Mouse (Mus musculus) E14TG2a.4 (cell line): ENCODE data around the gene Angel1.

ENCODE experiments used
- H3K27me3 ChIP-seq: 2 replicates; pipeline ENCODE4 v1.6.1; 2014; ENCODE audit warnings: low read length, control low read depth; ENCODE audit not compliant: insufficient read depth
- H3K36me3 ChIP-seq: 2 replicates; pipeline ENCODE4 v1.6.1; 2014; ENCODE audit warnings: low read length, control low read depth; ENCODE audit not compliant: insufficient read depth
- H3K4me1 ChIP-seq: replicated peaks from 2 replicates; pipeline ENCODE4 v1.6.1; 2014; ENCODE audit warnings: low read depth, low read length, control low read depth
- H3K4me3 ChIP-seq: replicated peaks from 2 replicates; pipeline ENCODE4 v1.5.1; 2014; ENCODE audit warnings: mild to moderate bottlenecking, low read length
- H3K9me3 ChIP-seq: 2 replicates; pipeline ENCODE4 v1.6.1; 2014; ENCODE audit warnings: low read length, control low read depth
- CTCF ChIP-seq: conservative IDR thresholded peaks from 2 replicates; pipeline ENCODE4 v1.5.1; 2014; ENCODE audit warnings: low read length
- NANOG ChIP-seq: IDR thresholded peaks from 2 replicates; pipeline ENCODE4 v1.6.1; 2014; ENCODE audit warnings: borderline replicate concordance, low read length, mixed read lengths
- POU5F1 ChIP-seq: IDR thresholded peaks from 2 replicates; pipeline ENCODE4 v1.6.1; 2014; ENCODE audit warnings: low read length, borderline replicate concordance

Gene Angel1

DNA sequence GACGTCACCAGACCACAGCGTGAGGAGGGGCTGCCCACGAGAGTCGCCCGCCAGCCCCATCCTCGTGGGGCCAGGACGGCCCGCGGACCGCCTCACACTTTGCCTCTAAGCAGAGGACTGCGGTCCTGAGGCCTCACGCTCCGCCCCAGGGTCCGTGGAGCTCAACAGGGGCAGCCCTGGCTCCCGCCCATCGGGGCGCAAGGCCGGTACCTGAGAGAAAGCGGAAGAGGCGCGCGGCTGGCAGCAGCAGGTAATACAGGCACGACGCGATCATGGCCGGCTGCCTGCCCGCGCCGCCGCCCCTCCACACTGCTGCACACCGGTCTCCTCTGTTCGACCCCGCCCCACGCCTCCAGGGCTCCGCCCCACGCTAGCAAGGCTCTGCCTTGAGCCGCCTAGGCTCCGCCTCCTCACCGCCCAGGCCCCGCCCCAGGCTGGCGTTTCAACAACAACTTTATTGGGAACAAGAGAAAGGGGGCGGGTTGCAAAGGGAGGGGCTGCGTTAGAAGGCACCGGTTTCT, at the start of gene Angel1:
Gene Angel1, minus strand, starts transcription at position 341 of the 521 bp plus-strand sequence.
- peaks cover 19% of the 10 kb centered on the region for H3K4me1 ChIP-seq
- no peak for TF ChIP-seq CTCF
- TF ChIP-seq NANOG = no peak
- no peak for TF ChIP-seq POU5F1
- H3K9me3 ChIP-seq = no peaks in the 10 kb centered on the region
- peak within 1 kb of the TSS; percentile 95 for H3K4me3 ChIP-seq
- peaks cover 23% of the 10 kb centered on the region for H3K36me3 ChIP-seq
- H3K27me3 ChIP-seq = no peaks in the 10 kb centered on the region

DNA sequence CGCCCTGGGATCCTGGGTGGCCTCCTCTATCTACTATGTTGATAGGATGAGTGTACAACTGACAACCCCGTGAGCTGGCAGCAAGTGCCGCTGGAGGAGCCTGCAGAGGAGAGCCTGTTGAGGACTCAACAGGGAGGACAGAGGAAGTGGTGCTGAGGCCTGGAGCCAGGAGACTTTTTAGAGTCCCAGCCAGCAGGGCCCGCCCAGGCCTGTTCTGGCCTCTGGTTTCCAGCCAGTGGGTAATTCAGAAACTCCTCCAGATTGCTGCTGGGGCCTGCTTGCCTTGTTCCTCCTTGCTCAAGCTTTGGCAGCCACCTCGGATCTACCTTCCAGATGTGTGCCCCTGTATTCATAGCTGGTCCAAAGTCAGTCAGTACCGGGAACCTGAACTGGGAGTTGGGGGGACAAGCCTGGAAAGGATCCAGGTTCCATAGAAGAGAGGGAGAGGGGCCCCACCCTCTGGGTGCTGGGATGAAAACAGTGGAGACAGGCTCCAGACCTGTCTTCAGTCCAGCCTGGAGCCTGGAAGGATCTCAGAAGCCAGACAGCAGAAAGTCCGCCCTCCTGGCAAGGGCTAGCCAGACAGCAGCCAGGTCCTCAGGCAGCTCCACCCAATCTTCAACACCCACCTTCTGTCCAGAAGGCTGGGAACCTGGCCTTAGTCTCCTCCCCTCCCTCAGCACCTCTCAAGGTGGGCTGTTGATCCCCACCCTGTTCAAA, 49.5 kb upstream of the Angel1 start:
- H3K4me3 ChIP-seq = peak overlapping the region; percentile 20; the same call in 1 of the 2 replicates
- TF ChIP-seq CTCF = no peak
- no peak for TF ChIP-seq NANOG
- no peak for TF ChIP-seq POU5F1
- peaks cover 7% of the 10 kb centered on the region for H3K9me3 ChIP-seq
- peaks cover 54% of the 10 kb centered on the region for H3K4me1 ChIP-seq
- no peaks in the 10 kb centered on the region for H3K36me3 ChIP-seq
- H3K27me3 ChIP-seq = no peaks in the 10 kb centered on the region

DNA sequence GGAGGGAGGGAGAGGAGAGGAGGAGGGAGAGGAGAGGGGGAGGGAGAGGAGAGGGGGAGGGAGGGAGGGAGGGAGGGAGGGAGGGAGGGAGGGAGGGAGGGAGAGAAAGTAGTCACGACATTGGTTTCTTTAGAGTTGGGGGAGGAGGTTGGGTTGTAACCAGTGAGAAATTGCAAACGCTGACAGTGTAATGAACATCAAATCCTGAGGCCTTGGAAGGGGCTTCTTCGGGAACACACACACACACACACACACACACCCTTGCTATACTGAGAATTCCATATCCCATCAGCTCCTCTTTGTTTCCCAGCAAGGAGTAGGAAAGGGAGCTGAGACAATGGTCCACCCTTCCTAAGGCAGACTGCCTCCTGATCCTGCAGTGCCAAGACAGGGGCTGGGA, 46.3 kb upstream of the Angel1 start:
- Histone ChIP-seq H3K4me1 (peaks cover 67% of the 10 kb centered on the region), H3K9me3 (peaks cover 7% of the 10 kb centered on the region), H3K36me3 (no peaks in the 10 kb centered on the region), H3K4me3 (no peak overlapping the region), H3K27me3 (no peaks in the 10 kb centered on the region)
- TF ChIP-seq CTCF (no peak), NANOG (no peak)

DNA sequence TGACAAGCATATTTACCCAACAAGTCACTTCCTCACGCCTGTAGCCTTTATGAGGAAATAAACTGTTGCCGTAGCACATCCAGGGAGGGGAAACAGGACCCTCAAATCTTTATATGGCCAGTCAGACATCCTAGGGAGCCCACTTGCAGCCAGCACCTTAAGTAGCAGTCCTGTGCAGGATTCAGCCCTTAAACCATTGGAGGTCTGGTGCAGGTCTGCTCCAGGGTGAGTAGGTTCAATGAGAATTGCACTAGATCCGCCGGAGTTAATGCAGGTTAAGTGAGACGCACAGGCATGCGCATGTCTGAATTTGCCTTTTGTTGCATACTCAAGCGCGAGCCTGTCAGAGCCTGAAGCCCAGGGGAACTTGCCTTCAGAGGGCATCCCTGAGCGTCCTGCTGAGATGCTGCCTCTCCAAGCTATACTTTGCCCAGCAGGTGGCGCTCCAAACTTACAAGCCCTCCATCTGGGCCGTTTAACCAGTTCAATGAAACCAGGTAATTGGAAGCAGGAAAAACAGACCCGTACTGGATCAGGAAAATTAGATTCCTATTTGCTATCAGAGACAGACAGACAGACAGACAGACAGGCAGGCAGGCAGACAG, 45.7 kb upstream of the Angel1 start:
- Histone ChIP-seq H3K4me1 (peaks cover 73% of the 10 kb centered on the region), H3K36me3 (no peaks in the 10 kb centered on the region), H3K4me3 (peak overlapping the region; percentile 43), H3K9me3 (peaks cover 7% of the 10 kb centered on the region), H3K27me3 (no peaks in the 10 kb centered on the region)
- TF ChIP-seq NANOG (no peak), POU5F1 (no peak), CTCF (peak; percentile 83)

DNA sequence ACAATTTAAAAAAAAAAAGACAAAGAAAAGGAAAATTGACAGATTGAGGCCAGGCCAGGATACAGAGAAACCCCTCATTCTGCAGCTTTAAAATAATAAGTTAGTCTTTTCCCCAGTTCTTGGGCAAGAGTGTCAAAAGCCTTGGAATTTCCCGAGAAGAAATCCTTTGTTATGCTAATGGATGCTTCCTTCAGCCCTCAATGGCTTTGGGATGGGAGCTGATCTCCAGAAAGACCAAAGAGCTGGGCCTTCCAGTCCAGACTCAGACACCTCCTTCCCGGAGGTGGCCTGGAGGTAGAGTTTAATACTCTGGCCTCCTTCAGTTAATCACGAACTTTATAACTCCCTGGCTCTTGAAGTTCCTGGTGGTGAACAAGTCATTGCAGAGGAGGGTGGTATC, 44.7 kb upstream of the Angel1 start:
- Histone ChIP-seq H3K4me3 (peak overlapping the region; percentile 43; the same call in 1 of the 2 replicates), H3K4me1 (peaks cover 64% of the 10 kb centered on the region), H3K27me3 (no peaks in the 10 kb centered on the region), H3K36me3 (no peaks in the 10 kb centered on the region), H3K9me3 (peaks cover 7% of the 10 kb centered on the region)
- no peak for TF ChIP-seq CTCF
- TF ChIP-seq POU5F1 = peak; percentile 97
- no peak; the same call in 1 of the 2 replicates for TF ChIP-seq NANOG

DNA sequence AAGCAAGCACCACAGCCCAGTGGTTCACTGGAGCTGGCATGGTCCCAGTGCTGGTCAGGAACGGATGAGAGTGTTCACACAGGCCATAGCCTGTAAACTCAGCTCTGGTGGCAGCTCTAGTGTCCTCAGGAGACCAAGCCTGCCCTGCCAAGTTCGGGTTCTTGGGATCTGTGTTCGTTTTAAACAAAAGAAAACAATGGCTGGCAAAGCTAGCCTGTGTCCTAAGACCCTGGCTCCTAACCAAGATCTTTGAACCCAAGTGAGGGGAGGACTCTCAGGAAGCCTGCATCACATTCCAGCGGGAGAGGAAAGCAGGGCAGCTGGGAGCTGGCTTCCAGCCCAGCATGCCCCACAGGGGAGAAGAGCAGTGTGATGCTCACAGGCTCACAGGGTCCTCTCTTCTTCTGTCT, 44.0 kb upstream of the Angel1 start:
- TF ChIP-seq CTCF (no peak), NANOG (no peak), POU5F1 (no peak)
- H3K4me3 ChIP-seq = no peak overlapping the region
- no peaks in the 10 kb centered on the region for H3K27me3 ChIP-seq
- H3K36me3 ChIP-seq = no peaks in the 10 kb centered on the region
- H3K4me1 ChIP-seq = peaks cover 58% of the 10 kb centered on the region
- H3K9me3 ChIP-seq = peaks cover 7% of the 10 kb centered on the region

DNA sequence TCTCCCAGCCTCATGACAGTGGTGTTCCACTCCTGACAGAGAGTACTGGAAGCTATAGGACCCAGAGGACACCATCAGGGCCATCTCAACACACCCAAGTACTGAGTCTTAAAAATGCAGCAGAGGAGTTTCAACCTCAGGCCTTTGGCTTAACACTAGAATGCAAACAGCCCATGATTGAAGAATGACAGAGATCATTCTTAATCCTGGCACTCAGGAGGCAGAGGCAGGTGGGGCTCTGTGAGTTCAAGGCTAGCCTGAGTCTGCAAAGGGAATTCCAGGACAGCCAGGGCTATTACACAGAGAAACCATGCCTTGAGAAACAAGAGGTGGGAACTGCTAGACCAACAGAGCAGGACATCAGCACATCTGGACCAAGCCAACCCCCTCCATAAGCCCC, 43.6 kb upstream of the Angel1 start:
- H3K9me3 ChIP-seq = peaks cover 7% of the 10 kb centered on the region
- peaks cover 55% of the 10 kb centered on the region for H3K4me1 ChIP-seq
- no peaks in the 10 kb centered on the region for H3K36me3 ChIP-seq
- no peak overlapping the region for H3K4me3 ChIP-seq
- no peak for TF ChIP-seq NANOG
- TF ChIP-seq POU5F1 = no peak
- TF ChIP-seq CTCF = no peak
- no peaks in the 10 kb centered on the region for H3K27me3 ChIP-seq

DNA sequence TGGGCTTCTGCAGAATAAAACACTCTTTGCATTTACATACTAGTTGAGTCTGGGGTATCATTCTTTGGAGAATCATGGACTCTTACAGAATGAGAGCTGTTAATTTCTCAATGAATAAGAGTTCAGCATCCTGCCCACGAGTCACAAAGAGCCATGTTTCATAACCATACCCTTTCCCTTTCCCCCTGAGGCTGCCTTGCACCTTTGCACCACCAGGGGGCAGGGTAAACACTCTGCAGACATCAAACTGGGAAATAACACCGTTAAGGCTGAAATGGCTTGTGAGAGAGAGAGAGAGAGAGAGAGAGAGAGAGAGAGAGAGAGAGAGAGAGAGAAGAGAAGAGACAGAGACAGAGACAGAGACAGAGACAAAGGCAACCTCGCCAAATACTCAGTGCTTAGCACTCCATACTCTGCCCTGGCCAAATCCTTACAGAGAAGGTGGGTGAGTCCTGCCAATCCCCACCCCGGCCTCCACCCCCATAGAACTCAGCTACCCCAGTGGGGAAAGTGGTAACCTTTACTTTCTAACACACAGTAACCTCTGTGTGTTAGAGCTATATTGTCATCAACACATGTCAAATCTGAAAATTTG, 42.8 kb upstream of the Angel1 start:
- peaks cover 55% of the 10 kb centered on the region for H3K4me1 ChIP-seq
- H3K4me3 ChIP-seq = no peak overlapping the region; the same call in 1 of the 2 replicates
- H3K27me3 ChIP-seq = no peaks in the 10 kb centered on the region
- TF ChIP-seq CTCF (peak; percentile 85), POU5F1 (no peak), NANOG (no peak)
- H3K9me3 ChIP-seq = no peaks in the 10 kb centered on the region
- H3K36me3 ChIP-seq = no peaks in the 10 kb centered on the region
